Mouse (Mus musculus) embryonic facial prominence, embryonic 14.5 days (tissue): ENCODE measurements around the gene Gpr152. TPM values are rescaled to one million over a fixed set of nuclear protein-coding genes. Genes with fewer than 3 reads are reported as not detected.

ENCODE experiments used
- ATAC-seq: fragments of 200-750 bp; cut with Nextera tagmentation; 2 replicates; pipeline ENCODE4 v1.8.0; 2017; ENCODE audit warnings: low read depth, moderate number of reproducible peaks, moderate TSS enrichment
- DNase-seq: peaks from one replicate; pipeline ENCODE4 v3.0.0-alpha.2; 2015; ENCODE audit warnings: low spot score
- H3K27ac ChIP-seq: fragments of 300-500 bp; sonication (generic); replicated peaks from 2 replicates; pipeline ENCODE4 v1.5.1; 2014; ENCODE audit warnings: low read depth, mild to moderate bottlenecking, low read length, moderate library complexity
- H3K27me3 ChIP-seq: fragments of 300-500 bp; sonication (generic); replicated peaks from 2 replicates; pipeline ENCODE4 v1.6.1; 2014; ENCODE audit warnings: low read length; ENCODE audit not compliant: control insufficient read depth, insufficient read depth
- H3K36me3 ChIP-seq: fragments of 300-500 bp; sonication (generic); 2 replicates; pipeline ENCODE4 v1.6.1; 2014; ENCODE audit warnings: low read length, mixed read lengths; ENCODE audit not compliant: control insufficient read depth, insufficient read depth
- H3K4me1 ChIP-seq: fragments of 300-500 bp; sonication (generic); 2 replicates; pipeline ENCODE4 v1.6.1; 2014; ENCODE audit warnings: antibody characterized with exemption, low read length; ENCODE audit not compliant: control insufficient read depth, insufficient read depth
- H3K4me2 ChIP-seq: fragments of 300-500 bp; sonication (generic); 2 replicates; pipeline ENCODE4 v1.6.1; 2014; ENCODE audit warnings: low read depth, mild to moderate bottlenecking, low read length, moderate library complexity, mixed read lengths
- H3K4me3 ChIP-seq: fragments of 300-500 bp; sonication (generic); 2 replicates; pipeline ENCODE4 v1.5.1; 2014; ENCODE audit warnings: low read depth, mild to moderate bottlenecking, low read length
- H3K9ac ChIP-seq: fragments of 300-500 bp; sonication (generic); 2 replicates; pipeline ENCODE4 v1.6.1; 2014; ENCODE audit warnings: low read depth, mild to moderate bottlenecking, low read length, moderate library complexity, mixed read lengths
- H3K9me3 ChIP-seq: fragments of 300-500 bp; sonication (generic); 2 replicates; pipeline ENCODE4 v1.6.1; 2016; ENCODE audit warnings: low read length; ENCODE audit not compliant: control insufficient read depth
- WGBS: fragments of 180-500 bp; shearing (Covaris S2); extraction: QIAGEN DNeasy Blood & Tissue Kit; methylation state at CpG from one replicate; pipeline ENCODE4 v1.1.7; 2014; 5-methylcytosine and 5-hydroxymethylcytosine counted together
- polyA plus RNA-seq: library from polyadenylated mRNA; unstranded; fragments of >200 nt; fragmentation: Nextera tagmentation; extraction: Ambion mirVana; gene quantifications from 2 replicates; pipeline ENCODE4 v1.2.1, GENCODE M21; 2014

The Gpr152 gene
- polyA plus RNA-seq, 1 experiment from 2014 or later: 0.08 TPM

DNA sequence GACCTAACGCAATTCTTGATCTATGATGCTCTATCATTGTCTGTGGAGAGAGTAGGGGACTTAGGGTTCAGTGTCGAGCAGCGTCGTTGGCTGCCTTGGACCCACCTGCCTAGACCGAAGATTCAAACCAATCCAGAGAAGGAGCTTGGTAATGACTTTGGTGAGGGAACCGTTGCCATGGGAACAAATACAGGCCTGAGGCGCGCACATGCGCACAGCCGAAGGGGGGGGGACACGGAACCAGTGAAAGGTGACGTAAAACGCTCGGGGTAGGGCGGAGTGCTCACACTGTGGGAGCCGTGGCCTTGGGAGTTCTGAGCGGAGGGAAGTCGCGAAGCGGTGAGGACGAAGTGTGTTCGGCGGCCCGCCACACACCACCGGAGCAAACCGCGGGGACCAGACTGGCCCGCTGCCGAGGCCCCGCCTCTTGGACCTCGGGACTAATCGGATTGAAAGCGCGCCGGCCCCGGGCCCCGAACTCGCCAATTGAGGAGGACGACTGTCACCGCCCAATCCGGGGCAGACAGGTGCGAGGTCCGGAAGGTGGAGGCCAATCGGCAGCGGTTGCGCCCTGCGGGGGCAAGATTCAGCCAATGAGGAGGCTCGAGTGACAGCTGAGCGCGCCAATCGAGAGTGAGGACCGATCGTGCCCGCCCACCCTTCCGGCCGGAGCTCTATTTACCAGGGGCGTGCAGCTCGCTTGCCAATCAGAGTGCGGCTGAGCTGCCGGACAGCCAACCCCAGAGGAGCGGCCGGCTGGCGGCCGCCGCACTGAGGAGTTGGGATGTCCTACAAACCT lies 42.7 kb upstream of the Gpr152 start, which contains the start of gene Cdk2ap2:
Cdk2ap2 (plus strand) TSS at position 541 of the 799 bp plus-strand sequence.
- peaks cover 25% of the 10 kb centered on the region for H3K4me1 ChIP-seq
- H3K4me3 ChIP-seq: peak within 1 kb of the TSS; percentile 56
- under 1% methylated on average over 45 of the region's 65 CpGs for WGBS
- no peaks in the 10 kb centered on the region for H3K36me3 ChIP-seq
- H3K27me3 ChIP-seq: peaks cover 28% of the 10 kb centered on the region
- DNase-seq (peak; percentile 99), ATAC-seq (peak; percentile 95)
- H3K9ac ChIP-seq: peak within 1 kb of the TSS; percentile 60
- no peaks in the 10 kb centered on the region for H3K9me3 ChIP-seq
- H3K27ac ChIP-seq: peak within 1 kb of the TSS; percentile 79
- H3K4me2 ChIP-seq: peak within 1 kb of the TSS; percentile 66

DNA sequence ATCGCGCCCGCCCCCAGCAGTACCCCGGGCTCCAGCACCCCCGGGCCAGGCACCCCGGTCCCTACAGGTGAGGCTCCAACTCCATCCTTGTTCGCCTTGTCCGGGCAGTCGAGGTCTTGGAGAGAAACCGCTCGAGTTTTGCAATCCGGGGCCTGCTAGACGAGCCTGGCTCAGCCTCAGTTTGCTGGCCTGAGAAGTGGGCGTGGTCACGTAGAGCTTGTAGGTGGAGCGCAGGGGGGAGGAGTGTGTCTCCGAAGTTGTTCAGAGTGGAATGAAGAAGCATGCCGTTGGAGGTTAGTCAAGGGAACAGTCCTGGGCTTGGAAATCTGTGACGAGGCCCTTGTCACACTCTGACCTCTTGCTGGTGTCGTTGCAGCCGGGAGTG lies 42.2 kb upstream of the Gpr152 start:
- peak overlapping the region; percentile 60 for H3K9ac ChIP-seq
- DNase-seq (peak; percentile 88), ATAC-seq (peak; percentile 23)
- no peaks in the 10 kb centered on the region for H3K9me3 ChIP-seq
- no peaks in the 10 kb centered on the region for H3K36me3 ChIP-seq
- WGBS: 2% methylated on average over 17 of the region's 21 CpGs
- H3K4me3 ChIP-seq: peak overlapping the region; percentile 56
- peaks cover 31% of the 10 kb centered on the region for H3K27me3 ChIP-seq
- H3K4me2 ChIP-seq: peak overlapping the region; percentile 66
- H3K4me1 ChIP-seq: peaks cover 25% of the 10 kb centered on the region
- peak overlapping the region; percentile 79 for H3K27ac ChIP-seq

DNA sequence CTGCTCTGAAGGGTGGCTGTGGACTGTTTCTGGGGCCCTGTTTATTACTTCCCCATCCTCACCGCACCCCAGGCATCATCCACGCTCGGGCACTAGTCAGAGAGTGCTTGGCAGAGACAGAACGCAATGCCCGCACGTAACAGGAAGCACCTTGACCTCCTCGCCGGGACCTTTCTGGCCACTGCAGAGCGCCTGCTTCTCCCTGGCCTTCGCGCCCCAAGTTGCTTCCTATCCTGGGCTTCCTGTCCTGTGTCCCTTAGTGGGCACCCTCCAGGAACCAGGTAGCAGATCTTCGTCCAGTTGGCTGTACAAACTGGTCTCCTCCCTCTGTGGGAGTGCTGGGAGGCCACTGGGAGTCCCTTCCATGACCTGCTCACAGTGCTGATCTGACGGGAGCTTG lies 41.2 kb upstream of the Gpr152 start:
- Histone ChIP-seq H3K9me3 (no peaks in the 10 kb centered on the region), H3K4me3 (no peak overlapping the region), H3K9ac (no peak overlapping the region), H3K4me2 (no peak overlapping the region), H3K27ac (no peak overlapping the region), H3K36me3 (no peaks in the 10 kb centered on the region), H3K4me1 (peaks cover 25% of the 10 kb centered on the region), H3K27me3 (peaks cover 31% of the 10 kb centered on the region)
- DNase-seq (no peak), ATAC-seq (no peak)
- WGBS: 90% methylated on average over 13 of the region's 13 CpGs

DNA sequence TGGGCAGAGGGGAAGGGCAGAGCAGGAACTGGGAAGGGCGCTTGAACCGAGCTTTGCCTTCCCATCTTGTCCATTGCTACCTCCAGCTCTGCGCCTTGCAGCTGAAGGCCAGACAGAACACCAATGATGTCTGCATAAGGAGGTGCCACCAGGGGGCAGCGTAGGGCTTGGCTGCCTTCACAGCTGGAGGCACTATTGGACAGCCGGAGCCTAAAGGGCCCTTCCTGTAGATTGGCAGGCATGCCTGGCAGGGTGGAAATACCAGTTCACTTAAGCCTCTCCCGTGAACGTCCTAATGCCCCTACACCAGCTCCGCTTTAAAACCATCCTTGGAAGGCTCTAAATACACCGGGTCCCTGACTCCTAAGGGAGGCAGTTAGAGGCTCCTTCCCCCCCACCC lies 40.5 kb upstream of the Gpr152 start:
- Histone ChIP-seq H3K4me1 (peaks cover 25% of the 10 kb centered on the region), H3K36me3 (no peaks in the 10 kb centered on the region), H3K4me3 (no peak overlapping the region), H3K27me3 (peaks cover 31% of the 10 kb centered on the region), H3K9ac (no peak overlapping the region), H3K9me3 (no peaks in the 10 kb centered on the region), H3K4me2 (peak overlapping the region; percentile 90), H3K27ac (no peak overlapping the region)
- WGBS: 13% methylated on average over 9 of the region's 9 CpGs
- peak; percentile 93 for DNase-seq
- peak; percentile 24; the same call in 1 of the 2 replicates for ATAC-seq

DNA sequence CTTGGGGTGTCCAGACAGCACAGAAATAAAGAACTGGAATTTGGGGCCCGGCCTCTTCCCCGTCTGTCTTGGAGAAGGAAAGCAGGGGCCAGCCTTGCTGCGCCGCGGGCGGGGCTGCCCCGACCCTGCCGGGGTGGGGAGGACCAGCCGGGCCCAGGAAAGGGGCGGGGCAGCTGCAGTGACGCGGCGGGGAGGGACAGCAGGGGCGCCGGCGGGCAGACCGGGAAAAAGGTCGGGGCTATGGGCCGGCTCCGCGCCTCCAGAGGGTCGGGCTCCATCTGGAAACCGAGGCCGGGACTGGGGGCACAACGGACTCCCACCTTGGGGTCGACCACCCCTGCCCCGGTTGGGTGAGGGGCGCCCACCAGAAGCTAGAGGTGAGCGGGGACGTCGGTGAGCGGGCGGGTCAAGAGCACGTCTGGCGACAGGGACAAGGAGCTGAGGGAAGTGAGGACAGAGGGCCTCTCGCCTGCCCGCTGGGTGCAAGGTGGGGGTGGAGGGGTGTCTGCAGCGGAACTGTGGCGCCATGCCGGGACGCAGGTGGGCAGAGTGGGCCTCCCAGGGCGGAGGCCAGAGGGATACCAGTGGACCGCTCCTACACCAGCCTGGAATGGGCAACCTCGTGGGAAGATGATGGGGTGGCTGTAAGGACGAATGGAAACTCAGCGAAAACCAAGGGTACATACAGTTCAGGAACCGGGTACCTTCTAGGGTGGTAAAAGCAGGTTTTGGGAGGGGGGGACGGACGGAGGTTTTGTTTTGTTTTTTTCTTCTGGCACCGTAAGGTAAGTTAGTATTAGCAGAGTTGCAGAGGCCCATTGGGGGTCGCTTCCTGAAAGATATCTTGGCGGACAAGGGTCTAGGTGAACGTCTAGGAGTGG lies 39.5 kb upstream of the Gpr152 start, which contains the start of gene Pitpnm1:
Pitpnm1 (plus strand) TSS at position 162 of the 881 bp plus-strand sequence.
- WGBS: 2% methylated on average over 42 of the region's 53 CpGs
- Histone ChIP-seq H3K9me3 (no peaks in the 10 kb centered on the region), H3K36me3 (no peaks in the 10 kb centered on the region), H3K9ac (peak within 1 kb of the TSS; percentile 64), H3K27me3 (peaks cover 31% of the 10 kb centered on the region), H3K4me3 (peak within 1 kb of the TSS; percentile 46), H3K4me2 (peak within 1 kb of the TSS; percentile 90), H3K27ac (no peak within 1 kb of the TSS), H3K4me1 (peaks cover 25% of the 10 kb centered on the region)
- DNase-seq: peak; percentile 58
- ATAC-seq: no peak

DNA sequence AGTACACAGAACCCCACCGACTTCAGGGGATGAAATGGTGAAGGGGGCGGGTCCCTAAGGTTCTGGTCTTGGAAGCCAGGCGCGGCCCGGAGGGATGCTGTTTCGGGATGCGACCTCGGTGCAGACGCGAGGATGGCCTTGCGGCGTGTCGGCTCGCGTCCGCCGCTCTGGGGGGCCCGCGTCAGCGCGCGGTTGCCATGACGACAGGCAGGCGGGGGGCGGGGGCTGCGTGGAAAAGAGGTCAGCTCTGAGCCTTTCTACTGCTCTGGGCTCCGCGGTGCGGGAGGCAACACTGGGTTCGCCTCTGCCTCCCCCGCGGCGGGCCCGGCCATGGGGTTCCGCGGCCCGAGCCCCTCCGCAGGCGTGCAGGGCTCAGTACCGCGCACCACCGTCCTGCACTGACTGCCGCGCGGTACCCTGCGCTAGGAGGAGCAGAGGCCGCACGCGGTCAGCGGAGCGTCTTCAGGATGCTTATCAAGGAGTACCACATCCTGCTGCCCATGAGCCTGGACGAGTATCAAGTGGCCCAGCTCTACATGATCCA lies 38.8 kb upstream of the Gpr152 start:
- Histone ChIP-seq H3K4me3 (peak overlapping the region; percentile 46), H3K4me2 (peak overlapping the region; percentile 90), H3K9me3 (no peaks in the 10 kb centered on the region), H3K27ac (no peak overlapping the region), H3K4me1 (peaks cover 25% of the 10 kb centered on the region), H3K9ac (peak overlapping the region; percentile 64), H3K36me3 (no peaks in the 10 kb centered on the region), H3K27me3 (peaks cover 31% of the 10 kb centered on the region)
- ATAC-seq (no peak), DNase-seq (peak; percentile 34)
- 3% methylated on average over 24 of the region's 52 CpGs for WGBS

DNA sequence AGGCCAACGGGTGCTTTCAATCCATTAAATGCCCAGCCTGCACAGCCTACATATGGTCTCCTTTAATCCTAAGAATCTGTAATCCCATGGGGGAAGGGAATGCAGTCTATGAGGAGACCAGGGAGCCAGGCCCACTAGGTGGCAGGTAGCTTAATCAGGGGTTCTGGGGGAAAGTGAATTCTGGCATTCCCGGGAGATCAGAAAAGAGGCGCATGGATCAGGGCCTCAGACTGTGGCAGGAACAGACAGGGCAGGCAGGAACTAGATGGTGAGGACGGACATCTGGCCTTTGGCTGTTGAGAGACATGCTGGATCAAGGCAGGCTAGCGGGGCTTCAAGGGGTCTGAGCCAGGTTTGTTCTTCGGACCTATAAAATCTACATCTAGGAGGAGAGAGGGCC lies 38.1 kb upstream of the Gpr152 start:
- Histone ChIP-seq H3K4me2 (peak overlapping the region; percentile 90), H3K9me3 (no peaks in the 10 kb centered on the region), H3K4me1 (peaks cover 25% of the 10 kb centered on the region), H3K27me3 (peaks cover 31% of the 10 kb centered on the region), H3K36me3 (no peaks in the 10 kb centered on the region), H3K9ac (peak overlapping the region; percentile 64), H3K4me3 (peak overlapping the region; percentile 46), H3K27ac (no peak overlapping the region)
- WGBS: 59% methylated on average over 6 of the region's 6 CpGs
- DNase-seq: no peak
- no peak for ATAC-seq

DNA sequence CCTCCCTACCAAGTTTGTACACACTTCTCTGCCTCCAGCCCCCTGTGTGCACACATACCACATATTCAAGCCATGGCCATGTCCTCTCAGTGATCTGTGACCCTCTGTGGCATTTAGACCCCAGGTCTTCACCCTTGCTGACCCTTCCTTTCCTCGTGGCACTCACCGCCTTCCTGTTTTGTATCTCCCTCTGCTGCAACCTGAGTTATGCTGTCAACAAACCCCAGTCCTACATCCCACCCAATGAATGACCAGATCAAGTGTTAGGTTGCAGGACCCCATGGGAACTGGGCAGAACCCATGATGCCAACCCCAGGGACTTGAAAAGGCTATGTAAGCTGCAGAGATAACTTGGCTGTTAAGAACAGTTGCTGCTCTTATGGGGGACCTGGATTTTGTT lies 37.5 kb upstream of the Gpr152 start:
- no peak overlapping the region for H3K9ac ChIP-seq
- 74% methylated on average over 2 of the region's 2 CpGs for WGBS
- peaks cover 25% of the 10 kb centered on the region for H3K4me1 ChIP-seq
- no peak for ATAC-seq
- no peak overlapping the region for H3K4me3 ChIP-seq
- H3K9me3 ChIP-seq: no peaks in the 10 kb centered on the region
- H3K27me3 ChIP-seq: peaks cover 31% of the 10 kb centered on the region
- no peak overlapping the region for H3K27ac ChIP-seq
- H3K4me2 ChIP-seq: no peak overlapping the region
- no peak for DNase-seq
- no peaks in the 10 kb centered on the region for H3K36me3 ChIP-seq
